Mouse (Mus musculus) megakaryocyte progenitor cell, adult 5-6 weeks (primary cell): Measurements from ENCODE around the gene Mllt10. TPM values are rescaled to one million over a fixed set of nuclear protein-coding genes. Genes with fewer than 3 reads are reported as not detected.

Experiments used
- ATAC-seq: replicated peaks from 2 replicates; pipeline ENCODE4 v1.8.0; 2016; ENCODE audit warnings: mild to moderate bottlenecking, moderate TSS enrichment, inconsistent platforms; ENCODE audit not compliant: poor library complexity
- total RNA-seq, 2 experiments: library from RNA; stranded (forward) in 1 of 2; stranded (reverse) in 1 of 2; fragments of 157-497, 149-512 nt in 1 of 2; fragments of 200-1000 nt in 1 of 2; gene quantifications; 2 replicates each; pipeline versions ENCODE4 v1.2.3 to v1.2.4; 2015 to 2017

The Mllt10 gene
- total RNA-seq (2015): 62.3 and 96.1 TPM in 2 replicates
- total RNA-seq (2017): 41.4 and 57.9 TPM in 2 replicates

DNA sequence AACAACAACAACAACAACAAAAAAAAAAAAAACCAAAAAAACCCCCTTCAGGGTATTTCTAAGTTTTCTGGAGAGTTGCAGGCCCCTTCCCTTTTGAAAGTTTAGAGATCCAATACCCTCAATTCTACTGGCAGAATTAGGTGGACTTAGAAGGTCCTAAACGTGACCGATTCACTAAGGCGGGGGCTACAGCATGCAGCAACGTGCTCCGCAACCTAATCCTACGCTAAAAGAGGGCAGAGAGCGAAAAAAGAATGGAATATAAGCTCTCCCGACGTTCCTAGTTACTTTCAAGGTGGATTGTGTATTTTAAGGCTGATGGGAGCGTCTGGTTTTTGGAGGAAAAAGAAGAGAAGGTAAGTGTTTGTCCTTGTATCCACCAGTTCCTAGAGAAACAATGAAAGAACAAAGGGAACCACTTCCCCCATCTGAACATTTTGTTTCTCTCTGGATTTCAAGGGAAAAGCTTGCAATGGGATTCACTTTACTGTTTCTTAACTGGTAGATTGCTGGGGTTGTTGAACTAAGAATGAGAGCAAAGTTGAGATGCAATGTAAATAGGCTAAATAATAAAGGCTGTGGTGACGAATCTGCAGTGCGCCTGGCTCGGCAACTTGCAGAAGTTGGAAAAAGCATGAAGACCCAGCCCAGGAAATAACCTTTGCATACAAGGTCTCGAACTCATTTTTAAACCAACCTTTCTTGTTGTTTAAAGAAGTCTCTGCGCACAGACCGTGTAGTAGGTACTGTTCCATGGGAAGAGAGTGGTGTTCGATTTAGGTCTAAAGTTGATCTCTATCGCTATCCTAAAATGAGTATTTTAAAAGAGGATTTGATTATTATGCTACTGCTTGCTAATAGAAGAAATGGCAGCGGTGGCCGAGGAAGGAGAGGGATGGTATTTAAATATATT is at the start of gene Mllt10:
Gene Mllt10 (plus strand): TSS at position 222 of the 913 bp plus-strand sequence.
- ATAC-seq: no peak

- ATAC-seq: no peak
These were observed 43.8 kb upstream of the Mllt10 start for GRCm38 (mm10) chr2:18011226-18011625.

GRCm38 (mm10) chr2:18012866-18013265 is 42.2 kb upstream of the Mllt10 start:
- no peak for ATAC-seq

DNA sequence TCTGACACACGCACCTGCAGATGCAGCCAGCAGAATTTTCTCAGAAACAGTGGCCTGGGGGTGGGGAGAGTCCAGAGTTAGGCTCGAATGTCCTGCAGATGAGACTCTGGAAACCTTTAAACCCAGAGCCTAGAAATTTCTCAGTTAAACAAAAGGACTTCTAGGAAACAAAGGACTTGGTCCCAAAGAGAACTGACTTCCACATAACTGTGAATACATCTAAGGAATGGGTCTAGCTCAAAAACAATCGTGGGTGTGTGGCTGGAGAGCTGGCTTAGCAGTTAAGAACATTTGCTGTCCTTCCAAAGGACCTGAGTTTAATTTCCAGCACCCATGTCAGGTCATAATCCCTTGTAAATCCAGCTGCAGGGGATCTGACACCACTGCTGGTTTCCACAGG is 39.5 kb upstream of the Mllt10 start:
- ATAC-seq: no peak

DNA sequence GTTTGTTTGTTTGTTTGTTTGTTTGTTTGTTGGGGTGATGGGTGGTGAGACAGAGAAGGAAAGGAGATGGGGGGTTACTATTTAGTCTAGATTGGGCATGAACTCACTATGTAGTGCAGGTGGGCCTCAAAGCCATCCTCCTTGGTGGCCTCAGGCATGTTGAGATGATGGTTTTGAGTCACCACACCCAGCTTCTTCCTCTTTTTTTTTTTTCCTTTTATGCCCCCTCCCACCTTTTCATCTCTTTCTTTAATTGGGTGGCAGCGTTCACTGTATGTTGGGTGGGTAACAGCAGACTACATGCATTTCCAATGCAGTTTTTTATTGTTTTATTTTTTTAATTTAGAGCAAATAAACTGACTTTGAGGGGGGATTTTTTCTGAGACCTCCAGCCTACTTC is 38.4 kb upstream of the Mllt10 start:
- no peak for ATAC-seq

DNA sequence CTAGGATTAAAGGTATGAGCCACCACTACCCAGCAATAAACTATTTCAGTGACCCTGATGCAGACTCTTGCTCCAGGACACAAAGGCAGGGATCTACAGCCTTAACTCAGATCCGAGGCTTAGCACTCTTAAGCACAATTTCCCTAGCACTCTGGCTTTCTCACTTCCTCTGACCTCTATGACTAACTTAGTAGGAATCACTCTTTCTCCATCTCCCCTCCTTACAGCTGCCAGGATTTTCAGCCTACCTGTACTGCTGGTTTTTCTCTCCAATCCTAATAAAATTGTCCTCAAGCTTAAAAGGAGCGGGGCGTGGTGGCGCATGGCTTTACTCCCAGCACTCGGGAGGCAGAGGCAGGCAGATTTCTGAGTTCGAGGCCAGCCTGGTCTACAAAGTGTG is 37.7 kb upstream of the Mllt10 start:
- ATAC-seq: no peak

GRCm38 (mm10) chr2:18019122-18019521 is 35.9 kb upstream of the Mllt10 start:
- ATAC-seq: no peak

DNA sequence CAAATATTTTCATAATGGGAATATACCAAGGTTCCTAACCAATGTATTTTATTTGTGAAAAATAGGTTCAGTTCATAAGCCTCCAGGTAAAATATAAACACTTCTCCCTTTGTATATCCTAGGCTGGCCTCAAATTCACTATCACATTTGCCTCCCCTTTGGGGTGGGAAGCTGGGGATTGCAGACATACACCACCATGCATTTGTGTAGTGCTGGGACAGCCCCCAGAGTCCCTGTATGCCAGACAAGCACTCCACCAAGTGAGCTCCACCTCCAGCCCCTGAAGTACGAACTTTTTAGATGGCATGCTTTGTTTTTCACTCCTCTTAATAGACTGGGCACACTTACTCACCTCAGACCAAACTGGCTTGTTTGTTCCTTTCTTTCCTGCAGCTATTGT is 32.2 kb upstream of the Mllt10 start:
- no peak for ATAC-seq

DNA sequence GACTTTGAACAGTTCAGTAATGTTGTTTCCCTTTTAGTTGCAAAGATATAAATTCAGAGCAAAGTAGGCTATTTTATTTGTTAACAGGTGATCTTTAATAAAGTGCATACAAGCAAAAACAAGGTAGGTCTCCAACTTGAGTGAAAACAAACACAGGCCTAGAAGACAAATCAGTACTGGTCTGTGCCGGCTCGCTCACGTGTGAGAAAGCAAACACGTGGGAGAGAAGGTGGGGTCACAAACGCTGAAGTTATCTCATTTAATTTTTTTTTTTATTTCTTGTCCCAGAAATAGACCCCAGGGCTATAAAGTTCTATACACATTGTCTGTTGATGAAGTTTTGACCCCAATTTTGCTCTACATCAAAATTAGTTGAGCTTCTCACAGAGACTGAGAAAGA is 29.9 kb upstream of the Mllt10 start:
- ATAC-seq: no peak

GRCm38 (mm10) chr2:18025781-18026115 is 29.3 kb upstream of the Mllt10 start:
- no peak for ATAC-seq

DNA sequence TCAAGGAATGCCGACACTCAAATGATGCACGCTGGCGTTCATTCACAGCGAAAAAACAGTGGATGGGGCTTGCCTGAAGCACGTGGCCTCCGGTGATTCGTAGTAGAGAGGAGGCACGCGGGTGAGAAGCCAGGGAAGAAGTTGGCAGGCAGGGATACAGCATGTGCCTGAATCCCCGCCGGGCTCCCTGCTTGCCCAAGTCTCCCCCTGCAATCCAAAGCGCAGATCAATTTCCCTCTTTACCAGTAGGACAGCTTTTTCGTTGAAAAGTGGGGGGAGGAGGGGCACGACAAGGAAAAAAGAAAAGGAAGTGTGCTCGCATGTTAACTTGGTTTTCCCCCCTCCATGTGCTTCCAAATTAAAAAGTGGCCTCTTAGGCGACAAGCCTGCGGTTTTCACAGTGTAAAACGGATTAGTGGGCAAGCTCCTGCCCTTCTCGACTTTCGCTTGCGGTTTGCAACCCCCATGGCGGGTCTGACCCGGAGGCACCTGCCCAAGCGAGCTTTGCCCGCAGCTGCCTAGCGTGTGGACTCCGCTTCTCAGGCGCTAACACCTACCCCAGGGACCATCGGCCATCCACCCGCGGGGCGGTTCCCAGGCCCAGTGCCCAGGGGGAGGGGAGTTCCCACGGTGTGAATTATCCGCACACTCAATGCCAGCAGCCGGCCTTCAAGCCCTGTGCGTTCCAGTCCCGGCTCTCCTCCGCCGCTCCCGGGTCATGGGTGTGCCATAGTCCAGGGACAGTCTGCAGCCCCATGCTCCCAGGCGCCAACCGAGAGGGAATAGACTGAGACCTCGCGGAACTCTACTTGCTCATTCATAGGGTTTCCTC is 28.7 kb upstream of the Mllt10 start:
- ATAC-seq: peak; percentile 10

- ATAC-seq: peak; percentile 88
These were observed 27.4 kb upstream of the Mllt10 start for GRCm38 (mm10) chr2:18027448-18028139.

- peak; percentile 19; the same call in 1 of the 2 replicates for ATAC-seq
These were observed 26.7 kb upstream of the Mllt10 start for GRCm38 (mm10) chr2:18028140-18029021.

GRCm38 (mm10) chr2:18029656-18030055 is 25.4 kb upstream of the Mllt10 start:
- no peak for ATAC-seq

DNA sequence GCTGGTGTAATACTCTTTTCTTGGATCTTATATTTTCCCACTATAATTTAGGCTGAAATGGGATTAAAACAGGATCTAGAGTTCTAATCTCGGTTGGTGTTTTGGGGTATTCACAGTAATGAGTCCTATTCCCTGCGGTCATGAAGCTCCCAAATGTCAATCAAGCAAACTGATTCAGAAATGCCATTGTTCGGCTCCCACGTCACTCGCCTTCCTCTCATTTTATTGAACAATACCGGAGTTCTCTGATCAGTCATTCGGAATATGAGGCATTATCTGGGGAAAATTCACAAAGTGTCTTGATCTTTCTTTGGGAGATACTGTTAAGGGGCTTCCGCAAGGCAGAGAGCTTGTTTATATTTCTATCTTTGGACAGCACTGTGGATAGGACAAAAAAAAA is 24.5 kb upstream of the Mllt10 start:
- no peak for ATAC-seq

- no peak for ATAC-seq
These were observed 23.7 kb upstream of the Mllt10 start for GRCm38 (mm10) chr2:18031271-18031821.

DNA sequence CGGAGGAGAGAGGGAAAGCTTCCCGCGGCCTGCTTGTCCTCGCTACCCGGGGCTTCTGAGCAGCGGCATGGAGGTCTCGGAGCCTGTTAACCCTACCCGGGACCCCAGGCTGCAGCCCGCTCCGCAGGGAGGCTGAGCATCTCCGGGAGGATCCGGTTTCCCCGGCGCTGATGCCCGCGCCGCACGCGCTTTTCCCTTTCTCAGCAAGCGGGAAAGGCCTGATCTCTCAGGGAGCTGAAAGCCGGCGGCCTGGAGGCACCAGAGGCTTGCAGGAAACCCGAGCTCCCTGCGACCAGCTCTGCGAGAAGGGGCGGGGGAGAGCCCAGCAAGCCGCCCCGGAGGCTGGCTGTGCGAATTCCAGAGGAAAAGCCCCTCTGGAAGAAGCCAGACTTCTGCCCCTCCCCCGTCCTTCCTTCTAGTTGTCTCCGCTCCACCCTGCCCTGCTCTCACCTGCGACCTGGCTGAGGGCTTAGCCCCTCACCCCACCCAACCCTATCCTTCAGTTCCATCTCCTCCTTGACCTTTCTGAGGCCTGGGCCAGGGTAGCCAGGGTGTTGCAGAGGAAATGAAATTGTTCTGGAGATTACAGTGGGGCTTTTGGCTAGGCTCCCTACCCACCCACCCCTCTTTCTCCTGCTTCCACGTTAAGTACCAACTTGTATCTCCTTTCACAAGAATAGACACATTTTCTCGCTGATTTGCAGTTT is 23.1 kb upstream of the Mllt10 start:
- no peak for ATAC-seq

DNA sequence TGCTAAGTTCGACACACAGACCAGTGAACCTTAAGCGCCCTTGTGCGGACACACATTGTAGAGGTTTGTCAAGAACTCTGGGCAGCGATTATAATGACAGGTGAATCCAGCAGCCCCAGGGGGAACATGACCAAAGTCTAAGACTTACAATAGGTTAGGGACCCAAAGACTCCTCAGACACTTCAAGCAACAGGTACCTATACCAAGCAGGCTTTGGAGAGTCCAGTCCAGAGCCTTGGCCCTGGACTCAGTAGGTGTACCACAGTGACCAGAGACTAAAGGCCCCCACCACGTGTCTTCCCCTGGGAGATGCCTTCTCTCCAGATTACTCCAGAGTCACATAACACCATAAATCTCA is 22.5 kb upstream of the Mllt10 start:
- no peak for ATAC-seq
